Mouse (Mus musculus): ENCODE results near the gene Zbtb40. TPM values are rescaled to one million over a fixed set of nuclear protein-coding genes. Genes with fewer than 3 reads are reported as not detected.
A peak's percentile ranks its signal among the peaks of the same experiment; 100 is the strongest.

Gene Zbtb40
- polyA plus RNA-seq, 1 experiment from 2014 or later, result 4.5 TPM

- WGBS, result 29% methylated on average over 16 of the region's 16 CpGs
These were observed 81.9 kb downstream of the Zbtb40 start for GRCm38 (mm10) chr4:136966493-136967390.

GRCm38 (mm10) chr4:136964990-136965421 lies 83.6 kb downstream of the Zbtb40 start:
- no peaks in the 10 kb centered on the region for H3K36me3 ChIP-seq
- no peak for ATAC-seq (ENCODE audit: low FRiP score)
- H3K4me2 ChIP-seq, result no peak overlapping the region
- H3K4me3 ChIP-seq, result no peak overlapping the region
- H3K9me3 ChIP-seq, result no peaks in the 10 kb centered on the region
- H3K9ac ChIP-seq, result no peak overlapping the region
- 27% methylated on average over 15 of the region's 15 CpGs for WGBS
- H3K4me1 ChIP-seq (replicated peaks), result peaks cover 92% of the 10 kb centered on the region
- H3K27ac ChIP-seq, result no peak overlapping the region
- peaks cover 78% of the 10 kb centered on the region for H3K27me3 ChIP-seq

More at GRCm38 (mm10) chr4:136966493-136967390, 81.9 kb downstream of the Zbtb40 start:
- Histone ChIP-seq H3K4me1 (replicated peaks) (peaks cover 84% of the 10 kb centered on the region), H3K4me2 (no peak overlapping the region), H3K9ac (no peak overlapping the region), H3K36me3 (no peaks in the 10 kb centered on the region), H3K27ac (no peak overlapping the region), H3K27me3 (peaks cover 71% of the 10 kb centered on the region), H3K9me3 (no peaks in the 10 kb centered on the region), H3K4me3 (no peak overlapping the region)
- no peak for ATAC-seq (ENCODE audit: low FRiP score)

DNA sequence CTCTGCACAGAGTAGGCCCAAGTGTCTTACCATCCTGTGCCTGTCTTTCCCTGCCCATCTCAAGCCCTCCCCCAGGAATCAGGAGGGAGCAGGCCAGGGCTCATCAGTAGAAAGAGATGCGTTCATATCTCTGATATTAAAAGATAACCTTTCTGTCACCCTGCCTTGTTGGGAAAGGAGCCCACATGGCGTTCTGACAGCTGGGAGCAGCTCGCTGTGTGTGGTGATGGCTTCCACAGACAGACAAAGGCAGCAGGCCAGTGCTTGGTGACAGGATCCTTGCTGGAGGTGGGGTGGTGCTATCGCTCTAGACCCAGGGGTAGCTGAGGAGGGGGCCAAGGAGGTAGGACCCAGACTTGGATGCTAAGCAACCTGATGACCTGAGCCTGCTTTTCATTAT lies 86.2 kb downstream of the Zbtb40 start:
- no peaks in the 10 kb centered on the region for H3K36me3 ChIP-seq
- WGBS, result 27% methylated on average over 4 of the region's 4 CpGs
- H3K27me3 ChIP-seq, result peaks cover 78% of the 10 kb centered on the region
- no peak overlapping the region for H3K4me2 ChIP-seq
- H3K4me1 ChIP-seq (replicated peaks), result peaks cover 68% of the 10 kb centered on the region
- no peak for ATAC-seq (ENCODE audit: low FRiP score)
- no peak overlapping the region; the same call in 1 of the 2 replicates for H3K27ac ChIP-seq
- H3K9me3 ChIP-seq, result no peaks in the 10 kb centered on the region
- no peak overlapping the region for H3K4me3 ChIP-seq
- no peak overlapping the region; the same call in 1 of the 2 replicates for H3K9ac ChIP-seq

GRCm38 (mm10) chr4:136961642-136962285 lies 86.8 kb downstream of the Zbtb40 start:
- H3K4me3 ChIP-seq, result no peak overlapping the region
- H3K4me1 ChIP-seq (replicated peaks), result peaks cover 68% of the 10 kb centered on the region
- H3K4me2 ChIP-seq, result no peak overlapping the region
- no peak for ATAC-seq (ENCODE audit: low FRiP score)
- H3K27ac ChIP-seq, result no peak overlapping the region
- 32% methylated on average over 4 of the region's 4 CpGs for WGBS
- peaks cover 80% of the 10 kb centered on the region for H3K27me3 ChIP-seq
- H3K9ac ChIP-seq, result no peak overlapping the region
- H3K9me3 ChIP-seq, result no peaks in the 10 kb centered on the region
- no peaks in the 10 kb centered on the region for H3K36me3 ChIP-seq

- Histone ChIP-seq H3K9ac (no peak overlapping the region), H3K9me3 (no peaks in the 10 kb centered on the region), H3K27me3 (peaks cover 83% of the 10 kb centered on the region), H3K4me3 (no peak overlapping the region), H3K4me2 (no peak overlapping the region), H3K27ac (no peak overlapping the region), H3K4me1 (replicated peaks) (peaks cover 66% of the 10 kb centered on the region), H3K36me3 (no peaks in the 10 kb centered on the region)
- 51% methylated on average over 9 of the region's 9 CpGs for WGBS
- no peak for ATAC-seq (ENCODE audit: low FRiP score)
These were observed 88.0 kb downstream of the Zbtb40 start for GRCm38 (mm10) chr4:136960581-136960980.

- peaks cover 83% of the 10 kb centered on the region for H3K27me3 ChIP-seq
- H3K9ac ChIP-seq, result no peak overlapping the region
- 58% methylated on average over 3 of the region's 3 CpGs for WGBS
- no peaks in the 10 kb centered on the region for H3K9me3 ChIP-seq
- peaks cover 61% of the 10 kb centered on the region for H3K4me1 ChIP-seq (replicated peaks)
- H3K4me2 ChIP-seq, result no peak overlapping the region
- H3K36me3 ChIP-seq, result no peaks in the 10 kb centered on the region
- no peak overlapping the region for H3K27ac ChIP-seq
- ATAC-seq (ENCODE audit: low FRiP score), result no peak
- no peak overlapping the region for H3K4me3 ChIP-seq
These were observed 88.5 kb downstream of the Zbtb40 start for GRCm38 (mm10) chr4:136960068-136960467.

DNA sequence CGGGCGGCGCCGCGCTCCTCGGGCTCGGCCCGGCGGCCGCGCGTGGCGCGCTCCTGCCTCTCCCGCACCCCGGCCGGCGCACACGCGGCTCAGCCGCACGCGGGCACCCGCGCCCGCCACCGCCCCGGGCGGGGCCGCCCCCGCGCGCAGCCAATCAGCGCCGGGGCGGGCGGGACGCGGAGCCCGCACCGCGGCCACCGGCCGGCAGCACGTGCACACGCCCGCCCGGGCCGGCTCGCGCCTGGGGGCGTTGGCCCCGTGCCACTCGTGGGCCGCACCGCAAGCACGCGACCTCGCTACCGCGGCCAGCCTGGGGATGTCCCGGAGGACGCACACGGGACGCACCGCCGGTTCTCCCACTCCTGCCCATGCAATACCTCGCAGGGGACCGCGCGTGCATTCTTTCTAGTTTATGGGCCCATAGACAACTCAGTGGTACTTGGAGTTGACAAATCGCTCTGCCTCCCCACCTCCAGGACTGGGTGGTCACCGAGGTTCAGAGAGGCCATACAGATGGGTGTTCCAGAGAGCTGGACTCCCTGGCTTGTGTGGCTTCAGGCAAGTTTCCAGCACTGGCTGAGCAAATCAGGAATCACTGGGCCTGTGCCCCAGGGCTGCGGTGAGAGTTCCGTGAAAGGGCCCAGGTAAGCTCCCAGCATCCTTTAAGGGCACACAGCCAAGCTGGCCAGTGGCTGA lies 91.7 kb downstream of the Zbtb40 start, which contains the start of gene Epha8:
TSS of gene Epha8 (minus strand) at position 66 of the 696 bp plus-strand sequence.
- peaks cover 51% of the 10 kb centered on the region for H3K4me1 ChIP-seq (replicated peaks)
- under 1% methylated on average over 40 of the region's 75 CpGs for WGBS
- peaks cover 90% of the 10 kb centered on the region for H3K27me3 ChIP-seq
- H3K36me3 ChIP-seq, result no peaks in the 10 kb centered on the region
- H3K4me3 ChIP-seq, result peak within 1 kb of the TSS; percentile 52
- H3K9me3 ChIP-seq, result no peaks in the 10 kb centered on the region
- peak within 1 kb of the TSS; percentile 85 for H3K4me2 ChIP-seq
- H3K9ac ChIP-seq, result peak within 1 kb of the TSS; percentile 79
- ATAC-seq (ENCODE audit: low FRiP score), result peak; percentile 46; the same call in 1 of the 2 replicates
- H3K27ac ChIP-seq, result no peak within 1 kb of the TSS

DNA sequence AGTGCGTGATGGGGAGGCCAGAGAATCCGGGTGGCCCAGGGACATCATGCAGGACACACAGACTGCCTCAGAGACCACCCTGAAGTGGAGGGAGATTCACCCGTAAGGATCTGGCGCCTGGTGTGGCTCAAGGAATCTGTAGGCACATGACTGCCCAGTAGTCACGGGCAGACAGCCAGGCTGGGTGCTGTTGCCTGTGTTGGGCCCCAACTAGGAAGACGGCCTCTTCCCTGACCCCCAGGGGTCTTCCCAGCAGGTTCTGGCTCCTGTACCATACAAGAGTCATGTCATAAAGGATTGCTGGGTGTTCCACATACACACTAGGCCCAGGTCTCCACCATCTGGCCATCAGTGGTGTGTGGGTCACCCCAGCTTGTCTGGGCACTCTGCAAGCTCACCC lies 94.0 kb downstream of the Zbtb40 start:
- WGBS, result 69% methylated on average over 6 of the region's 6 CpGs
- H3K9ac ChIP-seq, result no peak overlapping the region; the same call in 1 of the 2 replicates

DNA sequence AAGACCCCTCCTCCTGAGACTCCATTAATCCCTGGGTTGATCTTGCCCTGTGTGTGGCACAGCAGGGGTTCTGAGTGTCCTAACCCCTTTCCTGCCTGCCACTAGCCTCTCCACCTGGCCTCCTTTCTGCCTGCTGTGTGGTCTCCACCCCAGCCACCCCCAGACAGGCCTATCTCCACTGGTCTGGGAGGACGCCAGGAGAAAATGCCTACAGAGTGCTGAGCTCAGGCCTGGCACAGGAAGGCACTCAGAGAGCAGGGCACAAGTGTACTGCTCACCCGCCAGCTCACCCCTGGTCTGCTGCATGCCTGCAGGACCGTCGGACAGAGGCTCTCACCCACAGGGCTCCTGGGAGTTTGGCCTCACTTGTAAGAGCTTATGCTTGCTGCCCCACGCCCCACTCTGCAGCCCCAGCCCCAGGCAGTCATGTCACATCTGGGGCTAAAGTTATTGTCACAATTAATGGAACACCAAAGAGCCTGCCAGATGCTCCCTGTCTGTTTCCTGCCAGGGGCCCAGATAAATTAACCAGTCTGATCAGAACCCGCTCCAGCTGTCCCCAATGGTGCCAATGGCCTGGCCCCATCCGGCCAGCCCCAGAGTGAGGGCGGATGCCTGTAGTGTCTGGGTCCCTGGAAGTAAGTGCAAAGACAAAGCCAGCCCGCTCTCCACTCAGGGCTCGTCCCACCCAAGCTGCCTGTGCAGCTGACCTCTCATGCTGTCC lies 99.2 kb downstream of the Zbtb40 start:
- H3K9ac ChIP-seq, result no peak overlapping the region
- no peak for ATAC-seq (ENCODE audit: low FRiP score)
- WGBS, result 30% methylated on average over 10 of the region's 10 CpGs

More for the DNA sequence above, 94.0 kb downstream of the Zbtb40 start:
- H3K4me3 ChIP-seq, result no peak overlapping the region
- H3K9me3 ChIP-seq, result no peaks in the 10 kb centered on the region
- ATAC-seq (ENCODE audit: low FRiP score), result no peak
- no peak overlapping the region for H3K4me2 ChIP-seq
- H3K4me1 ChIP-seq (replicated peaks), result peaks cover 42% of the 10 kb centered on the region
- H3K27me3 ChIP-seq, result peaks cover 95% of the 10 kb centered on the region
- no peak overlapping the region for H3K27ac ChIP-seq
- no peaks in the 10 kb centered on the region for H3K36me3 ChIP-seq

DNA sequence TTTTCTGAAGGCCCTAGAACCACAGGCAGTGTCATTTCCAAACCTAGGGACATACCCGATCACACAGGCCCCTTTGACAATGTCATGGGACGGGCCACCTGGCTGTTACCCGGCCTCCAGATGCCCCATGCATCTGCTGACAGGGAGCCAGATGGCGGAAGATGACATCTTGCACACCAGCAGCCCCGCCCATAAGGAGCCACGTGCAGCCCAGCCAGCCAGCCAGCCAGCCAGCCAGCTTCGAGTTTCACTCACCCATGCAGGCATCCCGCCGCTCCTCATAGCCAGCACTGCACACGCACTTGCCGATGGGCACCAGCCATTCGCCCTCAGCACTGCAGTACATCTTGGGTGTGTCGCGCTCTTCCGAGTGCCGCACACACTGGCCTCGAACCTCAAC lies 103.2 kb downstream of the Zbtb40 start:
- Histone ChIP-seq H3K9ac (no peak overlapping the region), H3K27me3 (peaks cover 36% of the 10 kb centered on the region), H3K27ac (no peak overlapping the region), H3K36me3 (no peaks in the 10 kb centered on the region), H3K4me2 (no peak overlapping the region), H3K4me1 (replicated peaks) (peaks cover 54% of the 10 kb centered on the region), H3K9me3 (no peaks in the 10 kb centered on the region), H3K4me3 (no peak overlapping the region)
- ATAC-seq (ENCODE audit: low FRiP score), result no peak
- 68% methylated on average over 17 of the region's 17 CpGs for WGBS

More for the DNA sequence above, 99.2 kb downstream of the Zbtb40 start:
- H3K4me1 ChIP-seq (replicated peaks), result peaks cover 45% of the 10 kb centered on the region
- no peak overlapping the region for H3K4me2 ChIP-seq
- peaks cover 64% of the 10 kb centered on the region for H3K27me3 ChIP-seq
- H3K36me3 ChIP-seq, result no peaks in the 10 kb centered on the region
- H3K9me3 ChIP-seq, result no peaks in the 10 kb centered on the region
- H3K4me3 ChIP-seq, result no peak overlapping the region
- no peak overlapping the region for H3K27ac ChIP-seq

GRCm38 (mm10) chr4:136944558-136945350 lies 103.8 kb downstream of the Zbtb40 start:
- ATAC-seq (ENCODE audit: low FRiP score), result no peak
- H3K4me1 ChIP-seq (replicated peaks), result peaks cover 47% of the 10 kb centered on the region
- H3K4me3 ChIP-seq, result no peak overlapping the region
- 71% methylated on average over 11 of the region's 11 CpGs for WGBS
- H3K27me3 ChIP-seq, result peaks cover 38% of the 10 kb centered on the region
- H3K9me3 ChIP-seq, result no peaks in the 10 kb centered on the region
- no peak overlapping the region for H3K4me2 ChIP-seq
- no peak overlapping the region for H3K9ac ChIP-seq
- H3K36me3 ChIP-seq, result no peaks in the 10 kb centered on the region
- H3K27ac ChIP-seq, result no peak overlapping the region
